Mouse (Mus musculus): ENCODE data around the gene Gstm3. TPM values are rescaled to one million over a fixed set of nuclear protein-coding genes. Genes with fewer than 3 reads are reported as not detected.
"Not testable (repeated sequence)": the region's sequence is repeated elsewhere in the genome, so short reads cannot be mapped to it uniquely, and the experiment has no call there.

Gstm3 gene
- polyA plus RNA-seq (2016; fragmentation: Nextera tagmentation; extraction: Ambion mirVana): not detected in 2 replicates

- no peaks in the 10 kb centered on the region for H3K36me3 ChIP-seq
- no peak within 1 kb of the TSS for H3K4me3 ChIP-seq
- no peaks in the 10 kb centered on the region for H3K9me3 ChIP-seq
- H3K4me2 ChIP-seq (replicated peaks): no peak within 1 kb of the TSS
- no peak within 1 kb of the TSS for H3K9ac ChIP-seq
- WGBS: 51% methylated on average over 13 of the region's 13 CpGs
- H3K4me1 ChIP-seq: no peaks in the 10 kb centered on the region
- no peaks in the 10 kb centered on the region for H3K27me3 ChIP-seq (replicated peaks)
- H3K27ac ChIP-seq: no peak within 1 kb of the TSS
- ATAC-seq (ENCODE audit: low FRiP score, low read depth): no peak
Measured at GRCm38 (mm10) chr3:107968724-107969395, at the start of gene Gstm3. Gene Gstm3 (minus strand): TSS chr3:107969283.

GRCm38 (mm10) chr3:108018190-108018820 lies 49.2 kb upstream of the Gstm3 start:
- 36% methylated on average over 14 of the region's 14 CpGs for WGBS
- ATAC-seq (ENCODE audit: low FRiP score, low read depth): peak; percentile 1; the same call in 1 of the 2 replicates
- no peaks in the 10 kb centered on the region for H3K9me3 ChIP-seq
- no peaks in the 10 kb centered on the region for H3K36me3 ChIP-seq
- H3K4me3 ChIP-seq: no peak overlapping the region
- no peak overlapping the region for H3K9ac ChIP-seq
- peak overlapping the region; percentile 80 for H3K4me2 ChIP-seq (replicated peaks)
- H3K27me3 ChIP-seq (replicated peaks): no peaks in the 10 kb centered on the region
- no peak overlapping the region for H3K27ac ChIP-seq
- H3K4me1 ChIP-seq: peaks cover 7% of the 10 kb centered on the region; the same call in 1 of the 2 replicates

- Histone ChIP-seq H3K4me1 (peaks cover 7% of the 10 kb centered on the region; the same call in 1 of the 2 replicates), H3K4me2 (replicated peaks) (peak within 1 kb of the TSS; percentile 80), H3K27me3 (replicated peaks) (no peaks in the 10 kb centered on the region), H3K36me3 (no peaks in the 10 kb centered on the region), H3K27ac (0 out of 2 replicates have a peak within 1 kb of the TSS, but pooled peaks have one; percentile 7), H3K9ac (peak within 1 kb of the TSS; percentile 44; the same call in 1 of the 2 replicates), H3K9me3 (no peaks in the 10 kb centered on the region), H3K4me3 (peak within 1 kb of the TSS; percentile 38)
- ATAC-seq (ENCODE audit: low FRiP score, low read depth): peak; percentile 95
- WGBS: under 1% methylated on average over 31 of the region's 31 CpGs
Measured at GRCm38 (mm10) chr3:108017473-108018189, 48.5 kb upstream of the Gstm3 start, which contains the start of gene Gstm1. Gene Gstm1 (minus strand): TSS chr3:108017973.

- not testable (repeated sequence) for H3K36me3 ChIP-seq; H3K9ac ChIP-seq; H3K4me1 ChIP-seq; H3K9me3 ChIP-seq; ATAC-seq (ENCODE audit: low FRiP score, low read depth); H3K27me3 ChIP-seq (replicated peaks); H3K27ac ChIP-seq; H3K4me3 ChIP-seq
- H3K4me2 ChIP-seq (replicated peaks): peak overlapping the region; percentile 80; the same call in 1 of the 2 replicates
- 85% methylated on average over 5 of the region's 5 CpGs for WGBS
Measured at GRCm38 (mm10) chr3:108016468-108016867, 47.4 kb upstream of the Gstm3 start.

- Histone ChIP-seq H3K27me3 (replicated peaks) (no peaks in the 10 kb centered on the region), H3K36me3 (no peaks in the 10 kb centered on the region), H3K4me1 (peaks cover 12% of the 10 kb centered on the region), H3K4me2 (replicated peaks) (no peak overlapping the region), H3K9ac (no peak overlapping the region), H3K27ac (no peak overlapping the region), H3K9me3 (no peaks in the 10 kb centered on the region), H3K4me3 (no peak overlapping the region)
- WGBS: 86% methylated on average over 2 of the region's 2 CpGs
- ATAC-seq (ENCODE audit: low FRiP score, low read depth): no peak
Measured at GRCm38 (mm10) chr3:108014974-108015346, 45.9 kb upstream of the Gstm3 start.

GRCm38 (mm10) chr3:108014098-108014973 lies 45.3 kb upstream of the Gstm3 start:
- Histone ChIP-seq H3K27me3 (replicated peaks) (no peaks in the 10 kb centered on the region), H3K4me2 (replicated peaks) (no peak overlapping the region), H3K36me3 (no peaks in the 10 kb centered on the region), H3K27ac (no peak overlapping the region), H3K4me1 (peaks cover 12% of the 10 kb centered on the region), H3K9me3 (no peaks in the 10 kb centered on the region), H3K4me3 (no peak overlapping the region), H3K9ac (no peak overlapping the region)
- no peak for ATAC-seq (ENCODE audit: low FRiP score, low read depth)
- 92% methylated on average over 8 of the region's 8 CpGs for WGBS

- no peak for ATAC-seq (ENCODE audit: low FRiP score, low read depth)
- WGBS: 90% methylated on average over 4 of the region's 4 CpGs
- Histone ChIP-seq H3K27ac (no peak overlapping the region), H3K36me3 (no peaks in the 10 kb centered on the region), H3K4me1 (peaks cover 12% of the 10 kb centered on the region), H3K4me3 (no peak overlapping the region), H3K4me2 (replicated peaks) (no peak overlapping the region), H3K9ac (no peak overlapping the region), H3K27me3 (replicated peaks) (no peaks in the 10 kb centered on the region), H3K9me3 (no peaks in the 10 kb centered on the region)
Measured at GRCm38 (mm10) chr3:108013331-108013871, 44.3 kb upstream of the Gstm3 start.

GRCm38 (mm10) chr3:108011558-108011957 lies 42.5 kb upstream of the Gstm3 start:
- Histone ChIP-seq H3K27ac (no peak overlapping the region), H3K4me2 (replicated peaks) (no peak overlapping the region), H3K9me3 (no peaks in the 10 kb centered on the region), H3K9ac (no peak overlapping the region), H3K4me1 (peaks cover 4% of the 10 kb centered on the region; the same call in 1 of the 2 replicates), H3K27me3 (replicated peaks) (no peaks in the 10 kb centered on the region), H3K4me3 (no peak overlapping the region), H3K36me3 (no peaks in the 10 kb centered on the region)
- WGBS: 55% methylated on average over 3 of the region's 3 CpGs
- ATAC-seq (ENCODE audit: low FRiP score, low read depth): peak; percentile 51; the same call in 1 of the 2 replicates

- Histone ChIP-seq H3K27ac (no peak overlapping the region), H3K9me3 (no peaks in the 10 kb centered on the region), H3K9ac (no peak overlapping the region), H3K4me1 (peaks cover 4% of the 10 kb centered on the region; the same call in 1 of the 2 replicates), H3K27me3 (replicated peaks) (no peaks in the 10 kb centered on the region), H3K36me3 (no peaks in the 10 kb centered on the region), H3K4me2 (replicated peaks) (no peak overlapping the region), H3K4me3 (no peak overlapping the region)
- WGBS: 79% methylated on average over 2 of the region's 2 CpGs
- no peak for ATAC-seq (ENCODE audit: low FRiP score, low read depth)
Measured at GRCm38 (mm10) chr3:108010286-108010685, 41.2 kb upstream of the Gstm3 start.

- Histone ChIP-seq H3K9me3 (no peaks in the 10 kb centered on the region), H3K4me2 (replicated peaks) (no peak overlapping the region), H3K4me1 (no peaks in the 10 kb centered on the region), H3K36me3 (no peaks in the 10 kb centered on the region), H3K27ac (no peak overlapping the region), H3K27me3 (replicated peaks) (no peaks in the 10 kb centered on the region), H3K9ac (no peak overlapping the region), H3K4me3 (no peak overlapping the region)
- WGBS: 91% methylated on average over 8 of the region's 8 CpGs
- ATAC-seq (ENCODE audit: low FRiP score, low read depth): no peak
Measured at GRCm38 (mm10) chr3:108002021-108002420, 32.9 kb upstream of the Gstm3 start.

GRCm38 (mm10) chr3:107999491-107999890 lies 30.4 kb upstream of the Gstm3 start:
- no peak overlapping the region for H3K9ac ChIP-seq
- H3K4me2 ChIP-seq (replicated peaks): no peak overlapping the region
- no peaks in the 10 kb centered on the region for H3K9me3 ChIP-seq
- H3K27ac ChIP-seq: no peak overlapping the region
- no peaks in the 10 kb centered on the region for H3K36me3 ChIP-seq
- no peaks in the 10 kb centered on the region for H3K27me3 ChIP-seq (replicated peaks)
- WGBS: 88% methylated on average over 3 of the region's 3 CpGs
- no peaks in the 10 kb centered on the region for H3K4me1 ChIP-seq
- no peak overlapping the region for H3K4me3 ChIP-seq
- no peak for ATAC-seq (ENCODE audit: low FRiP score, low read depth)
